Mouse (Mus musculus): ENCODE measurements around the gene A530032D15Rik. TPM values are rescaled to one million over a fixed set of nuclear protein-coding genes. Genes with fewer than 3 reads are reported as not detected.
"Not testable (repeated sequence)": the region's sequence is repeated elsewhere in the genome, so short reads cannot be mapped to it uniquely, and the experiment has no call there.

A530032D15Rik gene
- total RNA-seq, 2 experiments from 2014 or later, result not detected

- DNase-seq (ENCODE audit: low spot score in 2 of 2); intact Hi-C loops (cut with DNase I): not testable (repeated sequence)
Measured at GRCm38 (mm10) chr1:85084803-85085202, 24.9 kb downstream of the A530032D15Rik start.

DNA sequence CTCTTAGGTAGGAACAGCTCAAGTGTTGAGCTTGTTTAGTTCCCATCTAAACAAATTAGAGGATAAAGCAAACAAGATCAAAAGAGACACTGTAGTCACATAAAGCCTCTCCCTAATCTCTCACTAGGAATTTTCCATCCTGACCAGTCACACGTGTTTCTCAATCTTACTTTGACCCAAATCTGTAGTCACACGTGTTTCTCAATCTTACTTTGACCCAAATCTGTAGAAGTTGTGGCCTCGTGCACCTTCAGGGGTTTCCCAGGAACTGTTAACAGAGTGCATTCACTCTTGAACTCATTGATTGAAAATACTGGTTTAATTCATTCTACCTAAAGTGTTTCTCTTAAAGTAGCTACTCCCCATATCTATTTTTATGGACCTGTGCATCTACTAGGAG lies 36.6 kb downstream of the A530032D15Rik start:
- intact Hi-C loops (cut with DNase I); DNase-seq (ENCODE audit: low spot score in 2 of 2): not testable (repeated sequence)

DNA sequence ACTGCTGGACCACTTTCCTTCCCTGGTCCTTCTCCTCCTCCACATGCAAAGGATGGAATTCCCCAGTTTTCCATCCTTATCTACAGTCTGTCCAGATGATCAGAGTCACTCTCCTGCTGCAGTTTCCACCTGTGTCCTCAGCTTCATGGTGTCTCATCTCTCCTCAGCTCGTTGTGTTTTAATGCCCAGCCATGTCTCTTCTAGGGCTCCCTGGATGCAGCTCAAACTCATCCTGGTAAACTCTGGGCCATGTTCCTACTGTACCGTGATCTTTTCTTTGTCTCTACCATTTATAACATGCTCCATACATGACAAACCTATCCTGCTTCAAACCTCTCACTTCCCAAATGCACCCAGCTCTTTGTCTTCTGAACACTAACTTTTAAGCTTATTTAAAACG lies 38.0 kb downstream of the A530032D15Rik start:
- DNase-seq (ENCODE audit: low spot score in 2 of 2); intact Hi-C loops (cut with DNase I): not testable (repeated sequence)

DNA sequence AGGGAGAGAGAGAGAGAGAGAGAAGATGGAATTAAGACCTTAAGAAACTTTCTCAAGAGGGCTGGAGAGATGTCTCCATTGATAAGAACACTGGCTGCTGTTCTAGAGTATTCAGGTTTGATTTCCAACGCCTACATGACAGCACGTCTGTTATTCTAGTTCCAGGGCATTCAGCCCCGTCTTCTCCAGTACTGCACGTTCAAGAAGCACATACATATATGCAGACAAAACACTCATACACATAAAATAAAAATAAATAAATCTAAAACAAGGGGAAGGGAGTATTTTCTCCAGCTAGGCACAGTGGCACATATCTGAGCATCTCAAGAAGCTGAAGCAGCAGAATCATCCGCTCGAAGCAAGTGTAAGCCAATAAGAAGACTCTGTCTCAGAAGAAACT lies 73.9 kb downstream of the A530032D15Rik start:
- intact Hi-C loops (cut with DNase I); DNase-seq (ENCODE audit: low spot score in 2 of 2): not testable (repeated sequence)

GRCm38 (mm10) chr1:85034394-85034793 lies 75.3 kb downstream of the A530032D15Rik start:
- intact Hi-C loops (cut with DNase I); DNase-seq (ENCODE audit: low spot score in 2 of 2): not testable (repeated sequence)

DNA sequence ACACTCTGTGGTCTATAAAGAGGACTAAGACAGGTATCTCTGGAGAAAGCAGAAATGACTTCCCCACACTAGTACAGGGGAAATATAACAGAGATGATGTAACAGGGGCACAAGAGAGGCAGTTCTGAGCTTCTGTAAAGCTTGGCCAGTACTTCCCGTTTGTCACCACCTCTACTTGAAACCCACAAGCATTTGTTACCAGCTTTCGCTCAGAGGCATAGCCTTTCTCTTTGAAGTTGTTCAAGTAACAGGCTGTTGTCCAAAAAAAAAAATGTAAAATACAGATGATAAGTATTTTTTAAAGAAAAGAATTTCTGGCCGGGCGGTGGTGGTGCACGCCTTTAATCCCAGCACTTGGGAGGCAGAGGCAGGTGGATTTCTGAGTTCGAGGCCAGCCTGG lies 76.0 kb downstream of the A530032D15Rik start:
- intact Hi-C loops (cut with DNase I), result not testable (repeated sequence)

More for the DNA sequence above, 76.0 kb downstream of the A530032D15Rik start:
- not testable (repeated sequence) for DNase-seq (ENCODE audit: low spot score in 2 of 2)

Other genes starting within 250 kb of the A530032D15Rik start
- gene Slc16a14, start 174.7 kb downstream of the A530032D15Rik start, total RNA-seq (2021), result 10 to 100 TPM; 13.9 to 15.6 TPM
- gene Gm10553, start 9.7 kb downstream of the A530032D15Rik start, total RNA-seq (2021), result not detected
- under 1 TPM in 1 of 2 experiments, not detected in 1; 0.84 TPM for gene C130026I21Rik, start 160.7 kb upstream of the A530032D15Rik start, total RNA-seq (2021)